Mouse (Mus musculus) intestine, postnatal 0 days (tissue): ENCODE measurements around the gene Wdfy3. TPM values are rescaled to one million over a fixed set of nuclear protein-coding genes. Genes with fewer than 3 reads are reported as not detected.
A peak's percentile ranks its signal among the peaks of the same experiment; 100 is the strongest.

Experiments used
- ATAC-seq: fragments of 200-750 bp; cut with Nextera tagmentation; 2 replicates; pipeline ENCODE4 v1.8.0; 2017; ENCODE audit warnings: mild to moderate bottlenecking, moderate TSS enrichment, moderate library complexity
- H3K27ac ChIP-seq: fragments of 300-500 bp; sonication (generic); 2 replicates; pipeline ENCODE4 v1.5.1; 2014; ENCODE audit warnings: mild to moderate bottlenecking, low read depth, low read length, moderate library complexity
- H3K27me3 ChIP-seq: fragments of 300-500 bp; sonication (generic); replicated peaks from 2 replicates; pipeline ENCODE4 v1.6.1; 2014; ENCODE audit warnings: low read length, mixed read lengths; ENCODE audit not compliant: control insufficient read depth, insufficient read depth
- H3K36me3 ChIP-seq: fragments of 300-500 bp; sonication (generic); 2 replicates; pipeline ENCODE4 v1.6.1; 2014; ENCODE audit warnings: mild to moderate bottlenecking, moderate library complexity; ENCODE audit not compliant: control insufficient read depth, insufficient read depth
- H3K4me1 ChIP-seq: fragments of 300-500 bp; sonication (generic); replicated peaks from 2 replicates; pipeline ENCODE4 v1.6.1; 2014; ENCODE audit warnings: antibody characterized with exemption, low read length, mixed read lengths; ENCODE audit not compliant: control insufficient read depth, insufficient read depth
- H3K4me2 ChIP-seq: fragments of 300-500 bp; sonication (generic); replicated peaks from 2 replicates; pipeline ENCODE4 v1.6.1; 2014; ENCODE audit warnings: low read depth, mild to moderate bottlenecking, moderate library complexity
- H3K4me3 ChIP-seq: fragments of 300-500 bp; sonication (generic); 2 replicates; pipeline ENCODE4 v1.5.1; 2014; ENCODE audit warnings: low read depth, low read length
- H3K9ac ChIP-seq: fragments of 300-500 bp; sonication (generic); 2 replicates; pipeline ENCODE4 v1.6.1; 2014; ENCODE audit warnings: mild to moderate bottlenecking, low read depth, low read length
- H3K9me3 ChIP-seq: fragments of 300-500 bp; sonication (generic); 2 replicates; pipeline ENCODE4 v1.6.1; 2016; ENCODE audit warnings: mixed run types; ENCODE audit not compliant: control insufficient read depth
- CTCF ChIP-seq: sonication (generic); IDR thresholded peaks from 2 replicates; pipeline ENCODE4 v1.5.1; 2016; ENCODE audit warnings: low read depth, mild to moderate bottlenecking, control low read depth, antibody characterized with exemption, moderate library complexity
- WGBS: fragments of 180-500 bp; shearing (Covaris S2); extraction: QIAGEN DNeasy Blood & Tissue Kit; methylation state at CpG from one replicate; pipeline ENCODE4 v1.1.7; 2014; 5-methylcytosine and 5-hydroxymethylcytosine counted together
- polyA plus RNA-seq: library from polyadenylated mRNA; unstranded; fragments of >200 nt; fragmentation: Nextera tagmentation; extraction: Ambion mirVana; gene quantifications from 2 replicates; pipeline ENCODE4 v1.2.1, GENCODE M21; 2015

The Wdfy3 gene
- polyA plus RNA-seq, 1 experiment from 2014 or later: 7.0 TPM

- H3K36me3 ChIP-seq: peaks cover 82% of the 10 kb centered on the region
- no peak for TF ChIP-seq CTCF
- WGBS: 89% methylated on average over 18 of the region's 18 CpGs
Observed at GRCm38 (mm10) chr5:101895717-101896645, 173.7 kb downstream of the Wdfy3 start.

GRCm38 (mm10) chr5:101895119-101895518, 174.6 kb downstream of the Wdfy3 start:
- TF ChIP-seq CTCF: no peak
- H3K27me3 ChIP-seq: no peaks in the 10 kb centered on the region
- no peak overlapping the region for H3K4me2 ChIP-seq
- 61% methylated on average over 11 of the region's 11 CpGs for WGBS
- peak; percentile 57; the same call in 1 of the 2 replicates for ATAC-seq
- H3K27ac ChIP-seq: no peak overlapping the region
- no peaks in the 10 kb centered on the region for H3K4me1 ChIP-seq
- H3K4me3 ChIP-seq: no peak overlapping the region
- no peak overlapping the region for H3K9ac ChIP-seq
- H3K9me3 ChIP-seq: no peaks in the 10 kb centered on the region
- H3K36me3 ChIP-seq: peaks cover 82% of the 10 kb centered on the region

More at GRCm38 (mm10) chr5:101895717-101896645, 173.7 kb downstream of the Wdfy3 start:
- no peak overlapping the region for H3K4me3 ChIP-seq
- H3K4me1 ChIP-seq: no peaks in the 10 kb centered on the region
- H3K27me3 ChIP-seq: no peaks in the 10 kb centered on the region
- H3K27ac ChIP-seq: no peak overlapping the region
- H3K9ac ChIP-seq: no peak overlapping the region
- no peak for ATAC-seq
- no peaks in the 10 kb centered on the region for H3K9me3 ChIP-seq
- H3K4me2 ChIP-seq: no peak overlapping the region

- H3K4me1 ChIP-seq: no peaks in the 10 kb centered on the region
- no peak overlapping the region for H3K9ac ChIP-seq
- no peak for ATAC-seq
- no peaks in the 10 kb centered on the region for H3K9me3 ChIP-seq
- no peaks in the 10 kb centered on the region for H3K27me3 ChIP-seq
- H3K4me2 ChIP-seq: no peak overlapping the region
- TF ChIP-seq CTCF: peak; percentile 79
- 72% methylated on average over 13 of the region's 13 CpGs for WGBS
- H3K36me3 ChIP-seq: peaks cover 82% of the 10 kb centered on the region
- no peak overlapping the region for H3K4me3 ChIP-seq
- no peak overlapping the region for H3K27ac ChIP-seq
Observed at GRCm38 (mm10) chr5:101893820-101894515, 175.8 kb downstream of the Wdfy3 start.

- ATAC-seq: no peak
- Histone ChIP-seq H3K27me3 (no peaks in the 10 kb centered on the region), H3K9ac (no peak overlapping the region), H3K27ac (no peak overlapping the region), H3K4me1 (no peaks in the 10 kb centered on the region), H3K4me2 (no peak overlapping the region), H3K4me3 (no peak overlapping the region), H3K9me3 (no peaks in the 10 kb centered on the region), H3K36me3 (peaks cover 84% of the 10 kb centered on the region)
- no peak for TF ChIP-seq CTCF
- WGBS: 86% methylated on average over 6 of the region's 6 CpGs
Observed at GRCm38 (mm10) chr5:101891694-101892416, 177.9 kb downstream of the Wdfy3 start.

- 94% methylated on average over 19 of the region's 19 CpGs for WGBS
- ATAC-seq: no peak
- no peak overlapping the region for H3K4me2 ChIP-seq
- no peaks in the 10 kb centered on the region for H3K4me1 ChIP-seq
- H3K9me3 ChIP-seq: no peaks in the 10 kb centered on the region
- H3K27me3 ChIP-seq: no peaks in the 10 kb centered on the region
- no peak overlapping the region for H3K9ac ChIP-seq
- peaks cover 85% of the 10 kb centered on the region for H3K36me3 ChIP-seq
- H3K27ac ChIP-seq: no peak overlapping the region
- TF ChIP-seq CTCF: no peak
- no peak overlapping the region for H3K4me3 ChIP-seq
Observed at GRCm38 (mm10) chr5:101887989-101888388, 181.7 kb downstream of the Wdfy3 start.

- 88% methylated on average over 12 of the region's 12 CpGs for WGBS
- no peaks in the 10 kb centered on the region for H3K9me3 ChIP-seq
- ATAC-seq: no peak
- H3K4me3 ChIP-seq: no peak overlapping the region
- no peak for TF ChIP-seq CTCF
- H3K9ac ChIP-seq: no peak overlapping the region
- no peaks in the 10 kb centered on the region for H3K4me1 ChIP-seq
- no peak overlapping the region for H3K4me2 ChIP-seq
- H3K27me3 ChIP-seq: no peaks in the 10 kb centered on the region
- peaks cover 81% of the 10 kb centered on the region for H3K36me3 ChIP-seq
- no peak overlapping the region for H3K27ac ChIP-seq
Observed at GRCm38 (mm10) chr5:101885039-101885438, 184.7 kb downstream of the Wdfy3 start.
